Mouse (Mus musculus) embryonic fibroblast, embryonic 13.5 days (primary cell): ENCODE results near the gene Nup88.

Experiments
- CTCF ChIP-seq: IDR thresholded peaks from 2 replicates; pipeline ENCODE4 v1.5.1; 2011; ENCODE audit warnings: mild to moderate bottlenecking, control low read depth, low read length, moderate library complexity, borderline replicate concordance; ENCODE audit not compliant: insufficient read depth
- POLR2A ChIP-seq: IDR thresholded peaks from 2 replicates; pipeline ENCODE4 v1.6.1; 2011; ENCODE audit warnings: low read depth, mild to moderate bottlenecking, control low read depth, low read length, moderate library complexity

DNA sequence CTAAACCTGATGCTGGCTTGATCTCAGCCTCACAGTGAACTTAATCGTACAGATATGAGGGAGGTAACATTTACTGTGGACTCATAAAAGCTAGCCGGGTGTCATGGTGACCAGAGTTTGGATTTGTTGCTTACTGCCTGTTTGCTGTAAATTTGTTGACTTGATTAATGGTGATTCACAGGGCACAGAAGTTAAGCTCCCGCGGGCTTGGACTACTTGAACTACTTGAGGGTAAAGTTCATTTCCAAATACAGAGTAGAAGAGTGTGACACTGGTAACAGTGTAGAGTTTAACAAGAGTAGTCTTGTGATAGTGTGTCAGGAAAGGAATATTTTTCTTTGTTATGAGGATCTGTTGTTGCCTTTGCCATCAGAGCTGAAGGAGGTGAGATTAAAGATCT, 50.2 kb downstream of the Nup88 start:
- TF ChIP-seq POLR2A (no peak), CTCF (no peak)
